Mouse (Mus musculus): Measurements from ENCODE around the gene 6820408C15Rik. TPM values are rescaled to one million over a fixed set of nuclear protein-coding genes. Genes with fewer than 3 reads are reported as not detected.

6820408C15Rik gene
- polyA plus RNA-seq, 1 experiment: not detected

GRCm38 (mm10) chr2:152464570-152465150 lies 49.3 kb downstream of the 6820408C15Rik start, which contains the start of gene Defb23:
Gene Defb23 (minus strand): TSS chr2:152464620.
- no peaks in the 10 kb centered on the region for H3K36me3 ChIP-seq (ENCODE audit: control insufficient read depth, insufficient read depth)
- H3K4me2 ChIP-seq (ENCODE audit: low read depth): no peak within 1 kb of the TSS
- TF ChIP-seq MYOD1 (IDR thresholded peaks at IDR 0.05; ENCODE audit: control insufficient read depth in 1 of 3, insufficient read length in 2 of 3, low read depth in 2 of 3): no peak
- TF ChIP-seq USF1 (IDR thresholded peaks at IDR 0.05; ENCODE audit: low read depth): no peak
- TF ChIP-seq MYOG (IDR thresholded peaks at IDR 0.05; ENCODE audit: control insufficient read depth in 1 of 3, insufficient read depth in 1 of 3, insufficient read length in 2 of 3, low read depth in 2 of 3): no peak
- no peak for TF ChIP-seq E2F4 (IDR thresholded peaks at IDR 0.05; ENCODE audit: insufficient read depth)
- no peak for TF ChIP-seq CEBPB (IDR thresholded peaks at IDR 0.05; ENCODE audit: insufficient read depth, poor library complexity, severe bottlenecking)
- no peak for TF ChIP-seq SRF (IDR thresholded peaks at IDR 0.05; ENCODE audit: control insufficient read depth, insufficient read length, low read depth)
- TF ChIP-seq POLR2A (IDR thresholded peaks at IDR 0.05; ENCODE audit: insufficient read length, low read depth): no peak
- H3ac ChIP-seq (ENCODE audit: control insufficient read depth, insufficient read length): no peak within 1 kb of the TSS
- H3K4me3 ChIP-seq: no peak within 1 kb of the TSS
- no peaks in the 10 kb centered on the region for H3K79me2 ChIP-seq (ENCODE audit: control insufficient read depth, insufficient read depth)
- H3K27me3 ChIP-seq (ENCODE audit: control insufficient read depth, insufficient read depth, insufficient read length): peaks cover 5% of the 10 kb centered on the region

GRCm38 (mm10) chr2:152470973-152471372 lies 55.6 kb downstream of the 6820408C15Rik start:
- Histone ChIP-seq H3K27me3 (ENCODE audit: control insufficient read depth, insufficient read depth, insufficient read length) (no peaks in the 10 kb centered on the region), H3K36me3 (ENCODE audit: control insufficient read depth, insufficient read depth) (no peaks in the 10 kb centered on the region), H3K4me2 (ENCODE audit: low read depth) (peak overlapping the region; percentile 60), H3ac (ENCODE audit: control insufficient read depth, insufficient read length) (no peak overlapping the region), H3K4me3 (no peak overlapping the region), H3K79me2 (ENCODE audit: control insufficient read depth, insufficient read depth) (no peaks in the 10 kb centered on the region)
- TF ChIP-seq REST (IDR thresholded peaks at IDR 0.05; ENCODE audit: insufficient read depth, insufficient read length) (no peak), USF1 (IDR thresholded peaks at IDR 0.05; ENCODE audit: low read depth) (no peak), TCF12 (IDR thresholded peaks at IDR 0.05; ENCODE audit: insufficient read depth, poor library complexity, severe bottlenecking) (no peak), MYOD1 (IDR thresholded peaks at IDR 0.05; ENCODE audit: control insufficient read depth in 1 of 3, insufficient read length in 2 of 3, low read depth in 2 of 3) (no peak), E2F4 (IDR thresholded peaks at IDR 0.05; ENCODE audit: insufficient read depth) (no peak), MAX (IDR thresholded peaks at IDR 0.05; ENCODE audit: low read depth) (no peak), POLR2A (IDR thresholded peaks at IDR 0.05; ENCODE audit: insufficient read length, low read depth) (no peak), TCF3 (IDR thresholded peaks at IDR 0.05; ENCODE audit: insufficient read length, low read depth) (no peak), CEBPB (IDR thresholded peaks at IDR 0.05; ENCODE audit: insufficient read depth, poor library complexity, severe bottlenecking) (no peak), MYOG (IDR thresholded peaks at IDR 0.05; ENCODE audit: control insufficient read depth in 1 of 3, insufficient read depth in 1 of 3, insufficient read length in 2 of 3, low read depth in 2 of 3) (no peak)

GRCm38 (mm10) chr2:152472434-152472833 lies 57.0 kb downstream of the 6820408C15Rik start:
- Histone ChIP-seq H3K27me3 (ENCODE audit: control insufficient read depth, insufficient read depth, insufficient read length) (no peaks in the 10 kb centered on the region), H3K36me3 (ENCODE audit: control insufficient read depth, insufficient read depth) (no peaks in the 10 kb centered on the region), H3K79me2 (ENCODE audit: control insufficient read depth, insufficient read depth) (no peaks in the 10 kb centered on the region), H3ac (ENCODE audit: control insufficient read depth, insufficient read length) (no peak overlapping the region), H3K4me3 (no peak overlapping the region), H3K4me2 (ENCODE audit: low read depth) (no peak overlapping the region)
- TF ChIP-seq E2F4 (IDR thresholded peaks at IDR 0.05; ENCODE audit: insufficient read depth) (no peak), REST (IDR thresholded peaks at IDR 0.05; ENCODE audit: insufficient read depth, insufficient read length) (no peak), TCF3 (IDR thresholded peaks at IDR 0.05; ENCODE audit: insufficient read length, low read depth) (no peak), MYOG (IDR thresholded peaks at IDR 0.05; ENCODE audit: control insufficient read depth in 1 of 3, insufficient read depth in 1 of 3, insufficient read length in 2 of 3, low read depth in 2 of 3) (no peak), USF1 (IDR thresholded peaks at IDR 0.05; ENCODE audit: low read depth) (no peak), CEBPB (IDR thresholded peaks at IDR 0.05; ENCODE audit: insufficient read depth, poor library complexity, severe bottlenecking) (no peak), MAX (IDR thresholded peaks at IDR 0.05; ENCODE audit: low read depth) (no peak), POLR2A (IDR thresholded peaks at IDR 0.05; ENCODE audit: insufficient read length, low read depth) (no peak), POLR2AphosphoS2 (IDR thresholded peaks at IDR 0.05; ENCODE audit: insufficient read length, low read depth) (no peak), TCF12 (IDR thresholded peaks at IDR 0.05; ENCODE audit: insufficient read depth, poor library complexity, severe bottlenecking) (no peak), MYOD1 (IDR thresholded peaks at IDR 0.05; ENCODE audit: control insufficient read depth in 1 of 3, insufficient read length in 2 of 3, low read depth in 2 of 3) (no peak), SRF (IDR thresholded peaks at IDR 0.05; ENCODE audit: control insufficient read depth, insufficient read length, low read depth) (no peak)

- H3K27me3 ChIP-seq (ENCODE audit: control insufficient read depth, insufficient read depth, insufficient read length): no peaks in the 10 kb centered on the region
- H3K4me2 ChIP-seq (ENCODE audit: low read depth): no peak within 1 kb of the TSS
- H3K4me3 ChIP-seq: no peak within 1 kb of the TSS
- H3K36me3 ChIP-seq (ENCODE audit: control insufficient read depth, insufficient read depth): no peaks in the 10 kb centered on the region
- TF ChIP-seq POLR2AphosphoS2 (IDR thresholded peaks at IDR 0.05; ENCODE audit: insufficient read length, low read depth): no peak
- no peak for TF ChIP-seq MAX (IDR thresholded peaks at IDR 0.05; ENCODE audit: low read depth)
- no peak for TF ChIP-seq POLR2A (IDR thresholded peaks at IDR 0.05; ENCODE audit: insufficient read length, low read depth)
- TF ChIP-seq SRF (IDR thresholded peaks at IDR 0.05; ENCODE audit: control insufficient read depth, insufficient read length, low read depth): no peak
- TF ChIP-seq CEBPB (IDR thresholded peaks at IDR 0.05; ENCODE audit: insufficient read depth, poor library complexity, severe bottlenecking): no peak
- no peaks in the 10 kb centered on the region for H3K79me2 ChIP-seq (ENCODE audit: control insufficient read depth, insufficient read depth)
- no peak within 1 kb of the TSS for H3ac ChIP-seq (ENCODE audit: control insufficient read depth, insufficient read length)
These were observed 61.4 kb downstream of the 6820408C15Rik start, which contains the start of gene Defb20 for GRCm38 (mm10) chr2:152476763-152477162. Gene Defb20 (plus strand): TSS chr2:152477063.

- TF ChIP-seq USF1 (IDR thresholded peaks at IDR 0.05; ENCODE audit: low read depth) (peak; percentile 44), MYOG (IDR thresholded peaks at IDR 0.05; ENCODE audit: control insufficient read depth in 1 of 3, insufficient read depth in 1 of 3, insufficient read length in 2 of 3, low read depth in 2 of 3) (no peak), REST (IDR thresholded peaks at IDR 0.05; ENCODE audit: insufficient read depth, insufficient read length) (no peak), POLR2A (IDR thresholded peaks at IDR 0.05; ENCODE audit: insufficient read length, low read depth) (no peak)
- no peak overlapping the region for H3K4me3 ChIP-seq
- H3K27me3 ChIP-seq (ENCODE audit: control insufficient read depth, insufficient read depth, insufficient read length): no peaks in the 10 kb centered on the region
- no peaks in the 10 kb centered on the region for H3K36me3 ChIP-seq (ENCODE audit: control insufficient read depth, insufficient read depth)
- no peak overlapping the region for H3K4me2 ChIP-seq (ENCODE audit: low read depth)
- H3ac ChIP-seq (ENCODE audit: control insufficient read depth, insufficient read length): no peak overlapping the region
- no peaks in the 10 kb centered on the region for H3K79me2 ChIP-seq (ENCODE audit: control insufficient read depth, insufficient read depth)
These were observed 65.5 kb downstream of the 6820408C15Rik start for GRCm38 (mm10) chr2:152480881-152481280.

Measured in myocyte (in vitro differentiated cells).